ENCODE assay signal across 16 mouse cellular contexts in genomic region chrX:11412316-11412826, GRCm38 (mm10).
"Had no signal": no experiment of that assay in that cellular context is flagged by ENCODE, and none has a peak within 500 bp of the region (broad histone marks: within the 10 kb centered on the region; RNA-seq: fewer than 3 reads in every experiment).

No protein-coding gene starts in this region.

- H3K36me3 ChIP-seq: hindbrain, embryonic 12.5 days; limb, embryonic 10.5 days; liver, embryonic 15.5 days; midbrain, embryonic 12.5 days; neural tube, embryonic 12.5 days had no signal

- H3K27ac ChIP-seq: hindbrain, embryonic 12.5 days; left cerebral cortex, adult 2 months; limb, embryonic 10.5 days; liver, embryonic 15.5 days; macrophage; midbrain, embryonic 12.5 days; neural tube, embryonic 12.5 days had no signal

- H3K4me1 ChIP-seq: liver, embryonic 15.5 days; megakaryocyte, embryonic 14.5 days had no signal

- H3K9ac ChIP-seq: hindbrain, embryonic 12.5 days; liver, embryonic 15.5 days; midbrain, embryonic 12.5 days; neural tube, embryonic 12.5 days had no signal

- H3K4me2 ChIP-seq: hindbrain, embryonic 12.5 days; liver, embryonic 11.5 days; liver, embryonic 15.5 days; midbrain, embryonic 12.5 days; neural tube, embryonic 12.5 days had no signal

- H3K4me3 ChIP-seq: hindbrain, embryonic 12.5 days; left cerebral cortex, adult 2 months; limb, embryonic 10.5 days; liver, embryonic 15.5 days; megakaryocyte, embryonic 14.5 days; midbrain, embryonic 12.5 days; neural tube, embryonic 12.5 days had no signal

- ATAC-seq: hindbrain, embryonic 16.5 days; inflammation-experienced regulatory T-cells, adult 6 months; midbrain, embryonic 16.5 days had no signal

- DNase-seq: kidney, adult 8-10 months; kidney, postnatal 14 days; thymus, adult 2 months; thymus, postnatal 25 days had no signal

- H3K9me3 ChIP-seq: hindbrain, embryonic 12.5 days; limb, embryonic 10.5 days; liver, embryonic 15.5 days; megakaryocyte, embryonic 14.5 days; midbrain, embryonic 12.5 days; neural tube, embryonic 12.5 days had no signal

- H3K27me3 ChIP-seq: liver, embryonic 15.5 days; neural tube, embryonic 12.5 days had no signal
